Mouse (Mus musculus) spleen, postnatal 4 days (tissue): ENCODE measurements around the gene Bbs4.

Source experiments
- DNase-seq, 2 experiments: peaks; one replicate each; pipeline ENCODE4 v3.0.0; 2022; ENCODE audit warnings: low spot score in 2 of 2

Gene Bbs4

GRCm38 (mm10) chr9:59291688-59292492, 61.4 kb downstream of the Bbs4 start:
- DNase-seq: no peak

- peak; percentile 98 for DNase-seq
Observed at GRCm38 (mm10) chr9:59290957-59291687, 62.2 kb downstream of the Bbs4 start, which contains the start of gene Adpgk. TSS of gene Adpgk (plus strand) at chr9:59291558.

GRCm38 (mm10) chr9:59289529-59290115, 63.7 kb downstream of the Bbs4 start:
- DNase-seq: no peak

GRCm38 (mm10) chr9:59288685-59289410, 64.5 kb downstream of the Bbs4 start:
- DNase-seq: no peak

- DNase-seq: no peak
Observed at GRCm38 (mm10) chr9:59288058-59288457, 65.2 kb downstream of the Bbs4 start.

- no peak for DNase-seq
Observed at GRCm38 (mm10) chr9:59285614-59286013, 67.7 kb downstream of the Bbs4 start.

GRCm38 (mm10) chr9:59282683-59282986, 70.7 kb downstream of the Bbs4 start:
- no peak for DNase-seq

- DNase-seq: peak; percentile 72 to 91
Observed at GRCm38 (mm10) chr9:59281871-59282682, 71.2 kb downstream of the Bbs4 start.

- DNase-seq: no peak
Observed at GRCm38 (mm10) chr9:59280888-59281287, 72.4 kb downstream of the Bbs4 start.

- DNase-seq: no peak
Observed at GRCm38 (mm10) chr9:59278694-59279093, 74.6 kb downstream of the Bbs4 start.

- DNase-seq: no peak
Observed at GRCm38 (mm10) chr9:59278199-59278598, 75.1 kb downstream of the Bbs4 start.

GRCm38 (mm10) chr9:59274846-59275455, 78.4 kb downstream of the Bbs4 start:
- DNase-seq: no peak

GRCm38 (mm10) chr9:59273199-59273598, 80.1 kb downstream of the Bbs4 start:
- DNase-seq: no peak
